Mouse (Mus musculus): ENCODE results near the gene Nav2. TPM values are rescaled to one million over a fixed set of nuclear protein-coding genes. Genes with fewer than 3 reads are reported as not detected.

The Nav2 gene
- polyA plus RNA-seq, 1 experiment from 2014 or later: 10.1 TPM

- WGBS: 76% methylated on average over 2 of the region's 2 CpGs
- Histone ChIP-seq H3K9ac (ENCODE audit: low read depth, low read length) (no peak overlapping the region), H3K4me3 (replicated peaks; ENCODE audit: low read depth, low read length) (no peak overlapping the region), H3K4me1 (replicated peaks; ENCODE audit: insufficient read depth, low read length) (no peaks in the 10 kb centered on the region), H3K4me2 (ENCODE audit: low read length) (no peak overlapping the region), H3K36me3 (ENCODE audit: insufficient read depth, low read length) (no peaks in the 10 kb centered on the region), H3K27me3 (ENCODE audit: insufficient read depth, low read length) (no peaks in the 10 kb centered on the region), H3K9me3 (replicated peaks; ENCODE audit: low read length) (no peaks in the 10 kb centered on the region), H3K27ac (no peak overlapping the region)
- TF ChIP-seq CTCF (IDR thresholded peaks at IDR 0.05; ENCODE audit: low read depth): no peak
- ATAC-seq (replicated peaks; ENCODE audit: low FRiP score, low read depth) (no peak), DNase-seq (ENCODE audit: low spot score) (no peak)
These were observed 479.6 kb downstream of the Nav2 start for GRCm38 (mm10) chr7:49388137-49388536.

- Histone ChIP-seq H3K27me3 (ENCODE audit: insufficient read depth, low read length) (no peaks in the 10 kb centered on the region), H3K4me2 (ENCODE audit: low read length) (no peak overlapping the region), H3K36me3 (ENCODE audit: insufficient read depth, low read length) (no peaks in the 10 kb centered on the region), H3K9me3 (replicated peaks; ENCODE audit: low read length) (no peaks in the 10 kb centered on the region), H3K4me3 (replicated peaks; ENCODE audit: low read depth, low read length) (no peak overlapping the region), H3K4me1 (replicated peaks; ENCODE audit: insufficient read depth, low read length) (no peaks in the 10 kb centered on the region), H3K27ac (no peak overlapping the region), H3K9ac (ENCODE audit: low read depth, low read length) (no peak overlapping the region)
- TF ChIP-seq CTCF (IDR thresholded peaks at IDR 0.05; ENCODE audit: low read depth): no peak
- ATAC-seq (replicated peaks; ENCODE audit: low FRiP score, low read depth) (no peak), DNase-seq (ENCODE audit: low spot score) (no peak)
- WGBS: 78% methylated on average over 3 of the region's 3 CpGs
These were observed 481.8 kb downstream of the Nav2 start for GRCm38 (mm10) chr7:49390312-49390711.

DNA sequence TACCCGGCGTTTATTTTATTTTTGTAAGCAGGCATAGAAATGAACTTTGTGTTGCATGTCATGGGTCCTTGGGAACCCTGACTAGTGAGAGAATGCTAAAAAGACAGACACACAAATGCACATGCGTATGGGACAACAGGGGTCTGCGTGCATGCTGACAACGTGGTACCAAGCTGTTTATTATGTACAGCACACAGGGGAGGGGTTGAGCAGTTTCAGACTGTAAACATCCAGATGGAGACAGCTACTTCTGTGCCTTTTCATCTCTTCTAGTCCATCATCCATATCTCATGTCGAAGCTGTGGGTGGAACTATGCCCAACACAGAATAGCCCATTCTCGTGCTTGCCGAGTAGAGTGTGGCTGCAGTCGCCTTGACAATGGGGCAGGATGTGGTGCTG lies 482.3 kb downstream of the Nav2 start:
- no peak for DNase-seq (ENCODE audit: low spot score)

DNA sequence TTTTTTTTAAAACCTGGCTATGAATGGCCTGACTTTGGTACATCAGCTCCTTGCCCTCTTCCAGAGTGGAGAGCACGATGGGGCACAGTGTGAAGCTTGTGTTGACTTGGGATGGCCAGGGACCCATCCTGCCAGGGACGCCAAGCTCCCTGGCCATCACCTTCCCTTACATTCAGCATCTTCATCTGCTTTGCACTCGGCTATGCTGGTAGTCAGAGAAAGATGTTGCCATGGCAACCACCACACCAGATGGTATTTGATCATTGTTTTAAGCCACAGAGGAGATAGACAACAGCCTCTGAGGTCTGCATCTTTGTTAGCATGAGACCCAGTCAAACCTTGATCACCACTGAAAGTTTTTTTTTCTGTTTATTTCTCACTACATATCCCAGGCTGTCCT lies 483.7 kb downstream of the Nav2 start:
- WGBS: 85% methylated on average over 3 of the region's 3 CpGs
- no peak for ATAC-seq (replicated peaks; ENCODE audit: low FRiP score, low read depth)
- no peak overlapping the region for H3K9ac ChIP-seq (ENCODE audit: low read depth, low read length)
- no peak overlapping the region for H3K4me2 ChIP-seq (ENCODE audit: low read length)
- H3K4me1 ChIP-seq (replicated peaks; ENCODE audit: insufficient read depth, low read length): no peaks in the 10 kb centered on the region
- DNase-seq (ENCODE audit: low spot score): no peak
- H3K36me3 ChIP-seq (ENCODE audit: insufficient read depth, low read length): no peaks in the 10 kb centered on the region
- no peak overlapping the region for H3K4me3 ChIP-seq (replicated peaks; ENCODE audit: low read depth, low read length)
- no peak overlapping the region for H3K27ac ChIP-seq
- TF ChIP-seq CTCF (IDR thresholded peaks at IDR 0.05; ENCODE audit: low read depth): no peak
- H3K9me3 ChIP-seq (replicated peaks; ENCODE audit: low read length): no peaks in the 10 kb centered on the region
- H3K27me3 ChIP-seq (ENCODE audit: insufficient read depth, low read length): no peaks in the 10 kb centered on the region

More for the DNA sequence above, 482.3 kb downstream of the Nav2 start:
- WGBS: 84% methylated on average over 9 of the region's 9 CpGs
- Histone ChIP-seq H3K27me3 (ENCODE audit: insufficient read depth, low read length) (no peaks in the 10 kb centered on the region), H3K9ac (ENCODE audit: low read depth, low read length) (no peak overlapping the region), H3K4me3 (replicated peaks; ENCODE audit: low read depth, low read length) (no peak overlapping the region), H3K9me3 (replicated peaks; ENCODE audit: low read length) (no peaks in the 10 kb centered on the region), H3K27ac (no peak overlapping the region), H3K4me2 (ENCODE audit: low read length) (no peak overlapping the region), H3K4me1 (replicated peaks; ENCODE audit: insufficient read depth, low read length) (no peaks in the 10 kb centered on the region), H3K36me3 (ENCODE audit: insufficient read depth, low read length) (no peaks in the 10 kb centered on the region)
- ATAC-seq (replicated peaks; ENCODE audit: low FRiP score, low read depth): no peak
- no peak for TF ChIP-seq CTCF (IDR thresholded peaks at IDR 0.05; ENCODE audit: low read depth)

GRCm38 (mm10) chr7:49392834-49393233 lies 484.3 kb downstream of the Nav2 start:
- H3K9ac ChIP-seq (ENCODE audit: low read depth, low read length): no peak overlapping the region
- H3K27ac ChIP-seq: no peak overlapping the region
- no peaks in the 10 kb centered on the region for H3K9me3 ChIP-seq (replicated peaks; ENCODE audit: low read length)
- H3K4me3 ChIP-seq (replicated peaks; ENCODE audit: low read depth, low read length): no peak overlapping the region
- DNase-seq (ENCODE audit: low spot score) (no peak), ATAC-seq (replicated peaks; ENCODE audit: low FRiP score, low read depth) (no peak)
- H3K36me3 ChIP-seq (ENCODE audit: insufficient read depth, low read length): no peaks in the 10 kb centered on the region
- WGBS: 64% methylated on average over 3 of the region's 3 CpGs
- H3K4me1 ChIP-seq (replicated peaks; ENCODE audit: insufficient read depth, low read length): no peaks in the 10 kb centered on the region
- no peak overlapping the region for H3K4me2 ChIP-seq (ENCODE audit: low read length)
- TF ChIP-seq CTCF (IDR thresholded peaks at IDR 0.05; ENCODE audit: low read depth): no peak
- no peaks in the 10 kb centered on the region for H3K27me3 ChIP-seq (ENCODE audit: insufficient read depth, low read length)

- DNase-seq (ENCODE audit: low spot score) (no peak), ATAC-seq (replicated peaks; ENCODE audit: low FRiP score, low read depth) (no peak)
- no peaks in the 10 kb centered on the region for H3K27me3 ChIP-seq (ENCODE audit: insufficient read depth, low read length)
- no peak overlapping the region for H3K9ac ChIP-seq (ENCODE audit: low read depth, low read length)
- no peaks in the 10 kb centered on the region for H3K4me1 ChIP-seq (replicated peaks; ENCODE audit: insufficient read depth, low read length)
- no peak overlapping the region for H3K4me2 ChIP-seq (ENCODE audit: low read length)
- no peaks in the 10 kb centered on the region for H3K36me3 ChIP-seq (ENCODE audit: insufficient read depth, low read length)
- TF ChIP-seq CTCF (IDR thresholded peaks at IDR 0.05; ENCODE audit: low read depth): no peak
- no peak overlapping the region for H3K4me3 ChIP-seq (replicated peaks; ENCODE audit: low read depth, low read length)
- H3K27ac ChIP-seq: no peak overlapping the region
- 87% methylated on average over 7 of the region's 7 CpGs for WGBS
- H3K9me3 ChIP-seq (replicated peaks; ENCODE audit: low read length): no peaks in the 10 kb centered on the region
These were observed 485.3 kb downstream of the Nav2 start for GRCm38 (mm10) chr7:49393857-49394256.

DNA sequence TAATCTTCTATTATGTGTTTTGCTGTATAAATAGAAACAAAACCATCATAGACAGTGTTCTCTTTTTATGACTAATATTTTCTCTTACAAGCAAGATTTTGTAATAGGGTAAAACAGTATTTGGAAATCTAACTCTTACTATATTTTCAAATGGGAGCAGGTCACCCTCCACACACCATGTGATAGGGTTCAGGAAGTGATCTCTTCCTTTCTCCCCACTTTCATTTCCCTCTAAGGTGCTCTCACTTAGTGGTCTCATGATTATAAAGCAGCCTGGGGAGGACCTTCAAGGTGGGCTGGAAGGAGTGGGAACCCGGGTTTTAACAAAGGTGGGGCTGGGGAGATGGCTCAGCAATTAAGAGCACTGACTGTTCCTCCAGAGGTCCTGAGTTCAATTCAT lies 487.7 kb downstream of the Nav2 start:
- Histone ChIP-seq H3K9me3 (replicated peaks; ENCODE audit: low read length) (no peaks in the 10 kb centered on the region), H3K4me1 (replicated peaks; ENCODE audit: insufficient read depth, low read length) (no peaks in the 10 kb centered on the region), H3K36me3 (ENCODE audit: insufficient read depth, low read length) (no peaks in the 10 kb centered on the region), H3K4me3 (replicated peaks; ENCODE audit: low read depth, low read length) (no peak overlapping the region), H3K27ac (no peak overlapping the region), H3K27me3 (ENCODE audit: insufficient read depth, low read length) (no peaks in the 10 kb centered on the region), H3K4me2 (ENCODE audit: low read length) (no peak overlapping the region), H3K9ac (ENCODE audit: low read depth, low read length) (no peak overlapping the region)
- 72% methylated on average over 1 of the region's 1 CpGs for WGBS
- no peak for DNase-seq (ENCODE audit: low spot score)
- ATAC-seq (replicated peaks; ENCODE audit: low FRiP score, low read depth): no peak
- no peak for TF ChIP-seq CTCF (IDR thresholded peaks at IDR 0.05; ENCODE audit: low read depth)
